Mouse (Mus musculus): ENCODE measurements around the gene Nbea. TPM values are rescaled to one million over a fixed set of nuclear protein-coding genes. Genes with fewer than 3 reads are reported as not detected.

Gene Nbea
- polyA plus RNA-seq, 1 experiment, result not detected

DNA sequence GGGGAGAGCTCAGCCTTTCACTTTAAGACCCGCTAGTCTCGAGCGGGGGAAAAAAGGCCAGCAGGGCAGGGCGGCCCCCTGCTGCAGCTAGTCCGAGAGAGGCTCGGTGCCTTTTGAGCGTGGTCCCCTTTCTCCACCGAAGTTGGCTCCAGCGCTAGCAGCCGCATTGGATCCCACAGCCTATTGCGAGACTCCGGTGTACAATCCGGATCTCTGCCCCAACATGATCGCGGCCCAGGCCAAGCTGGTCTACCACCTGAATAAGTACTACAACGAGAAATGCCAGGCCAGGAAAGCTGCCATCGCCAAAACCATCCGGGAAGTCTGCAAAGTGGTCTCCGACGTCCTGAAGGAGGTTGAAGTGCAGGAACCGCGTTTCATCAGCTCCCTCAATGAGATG, 400.7 kb downstream of the Nbea start:
- no peak overlapping the region for H3K4me3 ChIP-seq (replicated peaks)

DNA sequence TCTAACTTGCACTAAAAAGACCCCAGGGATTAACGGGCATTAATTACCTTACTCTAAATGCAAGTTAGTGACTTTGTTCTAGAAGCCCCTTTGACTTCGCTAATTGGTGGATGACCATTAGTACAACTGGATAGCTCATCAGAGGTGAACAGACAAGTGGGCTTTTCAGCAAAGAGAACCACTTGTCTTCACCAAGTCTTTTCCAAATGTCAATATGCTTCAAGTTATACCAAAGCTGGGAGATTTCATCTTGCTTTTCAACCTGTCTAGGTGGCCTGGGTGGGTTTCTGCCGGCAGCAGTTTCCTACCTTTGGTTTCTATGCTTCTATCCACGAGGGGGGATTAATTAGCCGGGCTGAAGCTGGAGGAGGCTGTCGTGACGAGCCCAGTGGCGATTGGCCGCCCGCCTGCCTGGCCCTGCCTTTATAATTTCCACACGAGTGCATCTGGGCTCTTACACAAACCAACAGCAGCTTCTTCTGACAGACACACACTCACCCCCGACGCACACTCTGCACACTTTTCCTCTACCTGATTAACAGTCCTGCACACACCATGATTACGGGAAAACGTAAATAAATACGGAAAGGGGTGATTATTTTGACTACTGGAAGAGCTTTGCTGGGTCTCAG, 401.3 kb downstream of the Nbea start, which contains the start of gene Mab21l1:
TSS of gene Mab21l1 (plus strand) at position 455 of the 632 bp plus-strand sequence.
- Histone ChIP-seq H3K27me3 (ENCODE audit: control insufficient read depth) (peaks cover 93% of the 10 kb centered on the region), H3K9me3 (ENCODE audit: control insufficient read depth, low read length) (no peaks in the 10 kb centered on the region; the same call in 1 of the 2 replicates), H3K4me1 (ENCODE audit: control insufficient read depth) (no peaks in the 10 kb centered on the region), H3K4me3 (replicated peaks) (no peak within 1 kb of the TSS), H3K36me3 (ENCODE audit: control insufficient read depth) (no peaks in the 10 kb centered on the region)
- TF ChIP-seq TAL1 (IDR thresholded peaks at IDR 0.05; ENCODE audit: low read length) (no peak), GATA1 (IDR thresholded peaks at IDR 0.05; ENCODE audit: low read length) (no peak)

More for the DNA sequence above, 400.7 kb downstream of the Nbea start:
- TF ChIP-seq TAL1 (IDR thresholded peaks at IDR 0.05; ENCODE audit: low read length) (no peak), GATA1 (IDR thresholded peaks at IDR 0.05; ENCODE audit: low read length) (no peak)
- H3K36me3 ChIP-seq (ENCODE audit: control insufficient read depth), result no peaks in the 10 kb centered on the region
- H3K9me3 ChIP-seq (ENCODE audit: control insufficient read depth, low read length), result no peaks in the 10 kb centered on the region; the same call in 1 of the 2 replicates
- no peaks in the 10 kb centered on the region for H3K4me1 ChIP-seq (ENCODE audit: control insufficient read depth)
- H3K27me3 ChIP-seq (ENCODE audit: control insufficient read depth), result peaks cover 97% of the 10 kb centered on the region

DNA sequence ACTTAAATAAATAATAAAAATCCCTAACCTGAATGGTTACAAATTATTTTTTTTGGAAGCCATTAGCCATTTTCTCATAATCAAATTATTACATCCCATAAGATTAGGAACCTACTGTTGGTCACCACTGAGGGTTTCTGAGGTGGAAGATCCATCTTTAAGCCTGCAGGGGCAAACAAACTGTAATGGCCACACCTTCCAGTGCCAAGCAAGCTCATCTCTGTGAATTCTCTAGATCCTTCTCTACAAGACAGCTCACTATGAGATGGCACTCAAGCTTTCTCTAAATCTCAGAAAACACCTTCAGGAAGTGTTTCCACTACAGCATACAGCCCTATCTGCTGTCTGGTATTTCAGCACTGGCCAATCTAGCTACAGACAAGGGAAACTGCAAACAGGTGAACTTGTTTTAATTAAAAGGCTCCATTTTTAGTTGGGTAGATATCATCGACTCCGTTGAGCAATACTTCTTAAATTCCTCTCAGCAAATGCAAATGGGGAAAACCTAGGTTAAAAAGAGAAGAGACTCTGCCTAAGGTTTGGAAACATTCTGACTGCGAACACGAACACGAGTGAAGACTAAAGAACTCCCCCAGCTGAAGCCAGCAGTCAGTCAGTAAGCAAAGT, 402.0 kb downstream of the Nbea start:
- TF ChIP-seq GATA1 (IDR thresholded peaks at IDR 0.05; ENCODE audit: low read length) (no peak), TAL1 (IDR thresholded peaks at IDR 0.05; ENCODE audit: low read length) (no peak)
- H3K27me3 ChIP-seq (ENCODE audit: control insufficient read depth), result peaks cover 87% of the 10 kb centered on the region
- no peak overlapping the region for H3K4me3 ChIP-seq (replicated peaks)
- H3K9me3 ChIP-seq (ENCODE audit: control insufficient read depth, low read length), result no peaks in the 10 kb centered on the region; the same call in 1 of the 2 replicates
- H3K36me3 ChIP-seq (ENCODE audit: control insufficient read depth), result no peaks in the 10 kb centered on the region
- no peaks in the 10 kb centered on the region for H3K4me1 ChIP-seq (ENCODE audit: control insufficient read depth)

DNA sequence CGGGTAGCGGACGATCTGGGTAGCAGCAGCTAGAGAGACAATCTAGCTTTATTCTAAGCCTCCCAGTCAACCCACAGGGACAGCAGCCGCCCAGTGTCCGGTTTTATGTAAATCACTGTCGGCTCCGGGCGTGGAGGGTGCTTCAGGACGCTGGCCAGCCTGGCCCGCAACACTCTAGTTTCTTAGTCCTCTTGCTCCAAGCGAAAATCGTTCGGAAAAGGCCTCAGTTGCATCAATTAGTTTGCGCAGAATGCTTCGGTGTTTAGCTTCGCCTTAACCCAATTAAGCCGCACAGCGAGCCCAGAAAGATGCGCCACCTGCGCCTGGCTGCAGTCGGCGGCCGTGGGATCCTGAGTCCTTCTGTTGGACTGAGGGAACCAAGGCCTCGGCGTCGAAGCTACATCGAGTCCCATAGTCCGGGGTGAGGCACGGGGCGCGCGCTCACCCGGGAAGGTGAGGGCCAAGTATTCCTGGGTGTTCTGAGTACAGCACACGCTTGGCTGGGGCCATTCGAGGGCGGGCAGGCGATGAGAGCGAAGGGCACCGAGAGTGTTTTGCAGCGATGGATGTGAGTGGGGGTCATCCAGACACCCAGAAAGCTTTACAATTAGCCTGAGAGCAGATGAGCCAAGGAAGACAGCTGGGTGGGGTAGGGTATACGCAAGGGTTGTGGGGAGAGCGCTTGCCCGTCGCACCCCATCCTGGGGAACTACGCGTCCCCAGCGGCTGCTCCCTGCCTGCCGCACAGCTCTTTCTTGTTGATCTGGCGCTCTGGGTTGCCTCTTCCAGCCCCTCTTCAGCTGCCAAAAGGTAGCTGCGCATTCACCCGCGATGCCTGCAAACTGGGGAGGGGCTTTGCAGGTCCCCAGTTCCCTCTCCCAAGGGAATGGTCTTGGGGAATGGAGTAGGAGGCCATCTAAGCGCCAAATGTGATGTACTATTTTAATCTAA, 403.1 kb downstream of the Nbea start:
- peaks cover 76% of the 10 kb centered on the region for H3K27me3 ChIP-seq (ENCODE audit: control insufficient read depth)
- TF ChIP-seq GATA1 (IDR thresholded peaks at IDR 0.05; ENCODE audit: low read length), result no peak
- TF ChIP-seq TAL1 (IDR thresholded peaks at IDR 0.05; ENCODE audit: low read length), result no peak
- H3K9me3 ChIP-seq (ENCODE audit: control insufficient read depth, low read length), result no peaks in the 10 kb centered on the region; the same call in 1 of the 2 replicates
- no peaks in the 10 kb centered on the region for H3K36me3 ChIP-seq (ENCODE audit: control insufficient read depth)
- H3K4me3 ChIP-seq (replicated peaks), result no peak overlapping the region
- H3K4me1 ChIP-seq (ENCODE audit: control insufficient read depth), result no peaks in the 10 kb centered on the region

DNA sequence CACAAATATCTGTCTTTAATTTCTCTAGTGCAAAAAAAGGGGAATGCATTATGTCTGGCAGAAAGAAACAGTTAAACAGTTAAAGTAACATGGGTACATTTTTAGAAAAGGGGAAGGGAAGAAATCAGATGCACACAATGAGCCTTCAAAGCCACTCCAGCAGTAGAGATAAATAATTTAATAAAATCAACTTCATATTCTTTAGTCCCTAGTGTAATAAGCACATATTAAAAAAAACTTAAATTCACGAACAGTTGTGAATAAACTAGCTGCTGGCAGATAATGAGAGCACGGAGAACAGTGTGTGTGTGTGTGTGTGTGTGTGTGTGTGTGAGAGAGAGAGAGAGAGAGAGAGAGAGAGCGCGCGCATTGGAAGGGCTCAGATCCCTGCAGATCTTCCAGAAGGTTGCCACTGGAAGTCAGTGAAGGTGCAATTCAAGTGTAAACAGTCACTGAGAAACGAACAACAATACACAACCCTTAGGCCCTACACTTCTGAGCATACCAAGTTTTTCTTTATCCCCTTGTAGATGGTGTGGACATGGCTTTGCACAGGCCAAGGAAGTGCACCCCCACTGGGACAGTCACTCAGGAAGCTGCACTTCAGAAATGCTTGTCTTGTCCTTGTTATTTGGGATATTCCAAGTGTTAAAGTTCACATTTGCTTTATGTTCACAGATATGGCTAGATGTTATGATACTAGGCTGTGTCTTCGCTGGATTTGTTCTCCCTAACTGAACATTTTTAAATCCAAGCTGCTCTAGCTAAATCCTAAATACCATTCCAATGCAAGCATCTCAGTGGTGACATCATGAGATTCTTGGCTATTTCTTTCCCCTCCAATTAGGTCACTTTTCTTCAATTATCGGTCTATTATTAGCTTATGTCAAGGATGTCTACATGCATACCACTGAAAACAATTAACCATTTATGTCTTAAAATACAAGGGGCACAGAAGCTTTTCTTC, 404.5 kb downstream of the Nbea start:
- Histone ChIP-seq H3K9me3 (ENCODE audit: control insufficient read depth, low read length) (no peaks in the 10 kb centered on the region; the same call in 1 of the 2 replicates), H3K4me1 (ENCODE audit: control insufficient read depth) (no peaks in the 10 kb centered on the region), H3K27me3 (ENCODE audit: control insufficient read depth) (peaks cover 62% of the 10 kb centered on the region), H3K4me3 (replicated peaks) (no peak overlapping the region), H3K36me3 (ENCODE audit: control insufficient read depth) (no peaks in the 10 kb centered on the region)
- TF ChIP-seq TAL1 (IDR thresholded peaks at IDR 0.05; ENCODE audit: low read length) (no peak), GATA1 (IDR thresholded peaks at IDR 0.05; ENCODE audit: low read length) (no peak)

DNA sequence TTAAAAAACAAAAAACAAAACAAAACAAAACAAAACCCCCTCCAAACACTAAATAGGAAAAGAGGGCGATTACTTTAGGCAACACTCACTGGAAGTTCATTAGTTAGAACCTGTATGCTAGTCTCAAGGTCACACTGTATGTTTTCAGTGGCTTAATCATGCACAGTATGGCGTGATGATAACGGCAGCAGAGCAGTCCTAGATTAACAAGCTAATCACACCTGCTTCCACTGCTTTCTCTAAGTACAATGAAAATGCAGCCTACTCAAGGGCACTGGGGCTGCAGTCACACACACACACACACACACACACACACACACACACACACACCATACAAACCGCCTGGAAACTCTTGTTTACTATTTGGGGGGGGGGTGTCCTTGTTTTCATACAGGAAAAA, 406.0 kb downstream of the Nbea start:
- peaks cover 47% of the 10 kb centered on the region for H3K27me3 ChIP-seq (ENCODE audit: control insufficient read depth)
- no peaks in the 10 kb centered on the region for H3K4me1 ChIP-seq (ENCODE audit: control insufficient read depth)
- H3K4me3 ChIP-seq (replicated peaks), result no peak overlapping the region
- H3K9me3 ChIP-seq (ENCODE audit: control insufficient read depth, low read length), result no peaks in the 10 kb centered on the region; the same call in 1 of the 2 replicates
- H3K36me3 ChIP-seq (ENCODE audit: control insufficient read depth), result no peaks in the 10 kb centered on the region
- no peak for TF ChIP-seq GATA1 (IDR thresholded peaks at IDR 0.05; ENCODE audit: low read length)
- no peak for TF ChIP-seq TAL1 (IDR thresholded peaks at IDR 0.05; ENCODE audit: low read length)

DNA sequence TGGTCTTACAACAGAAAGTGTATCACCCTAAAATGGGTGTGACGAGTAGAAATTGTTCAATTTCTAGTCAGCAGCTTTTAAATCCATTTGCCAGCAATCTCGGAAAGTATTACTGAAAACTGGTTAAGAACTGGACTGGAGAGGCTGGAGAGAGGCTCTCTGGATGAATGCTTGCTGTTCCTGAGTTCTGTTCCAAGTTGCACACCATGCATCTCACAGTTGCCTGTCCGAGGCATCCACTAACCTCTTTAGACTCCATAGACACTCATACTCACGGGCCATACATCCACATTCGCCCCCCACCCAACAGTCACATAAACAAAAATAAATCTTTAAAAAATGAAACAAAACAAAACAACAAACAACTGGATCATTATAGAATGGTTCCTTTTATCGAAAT, 407.7 kb downstream of the Nbea start:
- Histone ChIP-seq H3K27me3 (ENCODE audit: control insufficient read depth) (peaks cover 29% of the 10 kb centered on the region), H3K36me3 (ENCODE audit: control insufficient read depth) (no peaks in the 10 kb centered on the region), H3K9me3 (ENCODE audit: control insufficient read depth, low read length) (no peaks in the 10 kb centered on the region; the same call in 1 of the 2 replicates), H3K4me3 (replicated peaks) (no peak overlapping the region), H3K4me1 (ENCODE audit: control insufficient read depth) (no peaks in the 10 kb centered on the region)
- TF ChIP-seq TAL1 (IDR thresholded peaks at IDR 0.05; ENCODE audit: low read length) (no peak), GATA1 (IDR thresholded peaks at IDR 0.05; ENCODE audit: low read length) (no peak)

DNA sequence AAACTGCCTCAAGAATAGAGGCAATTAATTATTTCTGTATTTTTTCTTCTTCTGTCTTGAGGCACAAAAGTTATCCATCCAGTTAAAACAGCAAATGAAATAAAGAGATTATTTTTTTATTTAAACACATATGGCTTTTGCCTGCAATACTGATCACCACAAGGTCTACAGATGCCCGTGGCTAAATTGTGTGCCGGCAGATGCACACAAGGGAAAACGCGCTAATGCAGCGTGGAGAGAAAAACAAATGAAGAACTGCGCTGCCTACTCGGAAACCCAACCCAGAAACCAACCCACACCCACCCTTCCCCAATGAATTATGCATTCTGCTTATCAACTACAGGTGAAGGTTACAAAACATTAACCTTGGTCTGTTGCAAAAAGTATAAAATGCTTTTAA, 408.3 kb downstream of the Nbea start:
- peaks cover 24% of the 10 kb centered on the region for H3K27me3 ChIP-seq (ENCODE audit: control insufficient read depth)
- TF ChIP-seq TAL1 (IDR thresholded peaks at IDR 0.05; ENCODE audit: low read length) (no peak), GATA1 (IDR thresholded peaks at IDR 0.05; ENCODE audit: low read length) (no peak)
- H3K36me3 ChIP-seq (ENCODE audit: control insufficient read depth), result no peaks in the 10 kb centered on the region
- no peaks in the 10 kb centered on the region for H3K9me3 ChIP-seq (ENCODE audit: control insufficient read depth, low read length)
- H3K4me1 ChIP-seq (ENCODE audit: control insufficient read depth), result no peaks in the 10 kb centered on the region
- no peak overlapping the region for H3K4me3 ChIP-seq (replicated peaks)

All from erythroblast, embryonic 14.5 days (primary cell).